Mouse (Mus musculus): ENCODE measurements around the gene Gm5089.
"Not testable (repeated sequence)": the region's sequence is repeated elsewhere in the genome, so short reads cannot be mapped to it uniquely, and the experiment has no call there.

The Gm5089 gene

GRCm38 (mm10) chr14:122463734-122464341, 12.9 kb upstream of the Gm5089 start:
- DNase-seq (ENCODE audit: low spot score), result not testable (repeated sequence)

GRCm38 (mm10) chr14:122463080-122463691, 12.3 kb upstream of the Gm5089 start:
- DNase-seq (ENCODE audit: low spot score), result no peak

- no peak for DNase-seq (ENCODE audit: low spot score)
Observed at GRCm38 (mm10) chr14:122462689-122463079, 11.8 kb upstream of the Gm5089 start.

GRCm38 (mm10) chr14:122461966-122462365, 11.1 kb upstream of the Gm5089 start:
- no peak for DNase-seq (ENCODE audit: low spot score)

GRCm38 (mm10) chr14:122461500-122461899, 10.6 kb upstream of the Gm5089 start:
- no peak for DNase-seq (ENCODE audit: low spot score)

- no peak for DNase-seq (ENCODE audit: low spot score)
Observed at GRCm38 (mm10) chr14:122460226-122460625, 9.3 kb upstream of the Gm5089 start.

GRCm38 (mm10) chr14:122459776-122460175, 8.9 kb upstream of the Gm5089 start:
- no peak for DNase-seq (ENCODE audit: low spot score)

GRCm38 (mm10) chr14:122459332-122459731, 8.4 kb upstream of the Gm5089 start:
- DNase-seq (ENCODE audit: low spot score), result not testable (repeated sequence)

- no peak for DNase-seq (ENCODE audit: low spot score)
Observed at GRCm38 (mm10) chr14:122455562-122455958, 4.6 kb upstream of the Gm5089 start.

- DNase-seq (ENCODE audit: low spot score), result no peak
Observed at GRCm38 (mm10) chr14:122454901-122455561, 4.1 kb upstream of the Gm5089 start.

GRCm38 (mm10) chr14:122453996-122454738, 3.3 kb upstream of the Gm5089 start:
- no peak for DNase-seq (ENCODE audit: low spot score)

- no peak for DNase-seq (ENCODE audit: low spot score)
Observed at GRCm38 (mm10) chr14:122453388-122453995, 2.6 kb upstream of the Gm5089 start.

- no peak for DNase-seq (ENCODE audit: low spot score)
Observed at GRCm38 (mm10) chr14:122452701-122453387, 1.9 kb upstream of the Gm5089 start.

GRCm38 (mm10) chr14:122451551-122452145, 733 bp upstream of the Gm5089 start:
- DNase-seq (ENCODE audit: low spot score), result no peak

- no peak for DNase-seq (ENCODE audit: low spot score)
Observed at GRCm38 (mm10) chr14:122449601-122450495, 1.1 kb downstream of the Gm5089 start.

- no peak for DNase-seq (ENCODE audit: low spot score)
Observed at GRCm38 (mm10) chr14:122436850-122437249, 14.1 kb downstream of the Gm5089 start.

- no peak for DNase-seq (ENCODE audit: low spot score)
Observed at GRCm38 (mm10) chr14:122434039-122434438, 16.9 kb downstream of the Gm5089 start.

- no peak for DNase-seq (ENCODE audit: low spot score)
Observed at GRCm38 (mm10) chr14:122432558-122432957, 18.4 kb downstream of the Gm5089 start.

- no peak for DNase-seq (ENCODE audit: low spot score)
Observed at GRCm38 (mm10) chr14:122427654-122428053, 23.3 kb downstream of the Gm5089 start.

- DNase-seq (ENCODE audit: low spot score), result no peak
Observed at GRCm38 (mm10) chr14:122427204-122427560, 23.7 kb downstream of the Gm5089 start.
